Mouse (Mus musculus) bone marrow macrophage, adult 2 months (primary cell): ENCODE results near the gene Sprr2k.
"Not testable (repeated sequence)": the region's sequence is repeated elsewhere in the genome, so short reads cannot be mapped to it uniquely, and the experiment has no call there.

ENCODE experiments used
- CTCF ChIP-seq: IDR thresholded peaks from 2 replicates; pipeline ENCODE4 v1.5.1; 2012; ENCODE audit warnings: low read depth, mild to moderate bottlenecking, low read length, moderate library complexity
- POLR2A ChIP-seq: IDR thresholded peaks from 2 replicates; pipeline ENCODE4 v1.6.1; 2012; ENCODE audit warnings: mild to moderate bottlenecking, low read depth, low read length, borderline replicate concordance

DNA sequence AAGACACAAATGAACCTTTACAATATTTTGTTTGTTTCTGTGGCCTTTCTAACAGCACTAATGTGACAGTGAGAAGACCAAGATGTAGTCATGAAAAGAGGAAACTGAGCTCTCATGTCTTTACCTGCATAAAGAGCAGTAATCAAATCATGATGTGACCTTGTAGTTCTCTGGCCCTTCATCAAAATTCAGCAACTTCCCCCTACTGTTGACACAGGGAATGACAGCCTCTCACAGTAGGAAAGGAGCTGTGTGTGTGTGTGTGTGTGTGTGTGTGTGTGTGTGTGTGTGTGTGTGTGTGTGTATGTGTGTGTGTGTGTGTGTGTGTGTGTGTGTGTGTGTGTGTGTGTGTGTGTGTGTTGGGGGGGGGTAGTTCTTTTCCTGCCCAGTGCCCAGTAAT is 48.9 kb downstream of the Sprr2k start:
- not testable (repeated sequence) for TF ChIP-seq POLR2A, CTCF
